Mouse (Mus musculus): Measurements from ENCODE around the gene Cacna1c. TPM values are rescaled to one million over a fixed set of nuclear protein-coding genes. Genes with fewer than 3 reads are reported as not detected.

Gene Cacna1c
- polyA plus RNA-seq, 1 experiment from 2014 or later = 4.7 TPM

DNA sequence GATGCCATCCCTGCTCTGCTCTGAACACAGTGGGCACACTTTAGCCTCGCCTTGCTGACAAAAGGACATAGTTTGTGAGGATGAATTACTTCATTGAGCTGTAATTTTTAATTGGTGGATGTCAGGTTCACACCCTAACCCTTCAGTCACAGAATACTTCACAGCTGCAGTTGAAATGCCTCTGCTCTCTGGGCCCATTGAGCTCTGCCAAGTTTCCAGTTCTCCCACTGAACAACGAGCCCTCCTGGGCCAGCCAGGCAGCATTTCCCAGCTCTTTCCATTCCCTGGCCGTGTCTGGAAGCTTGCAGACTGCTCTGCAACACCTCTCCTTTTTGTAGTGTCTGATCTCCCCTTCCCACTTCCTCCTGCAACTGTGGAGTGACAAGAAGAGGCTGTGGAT lies 457.6 kb downstream of the Cacna1c start:
- 44% methylated on average over 3 of the region's 3 CpGs for WGBS
- peaks cover 8% of the 10 kb centered on the region for H3K36me3 ChIP-seq (ENCODE audit: control insufficient read depth, insufficient read depth, low read length)
- H3K9ac ChIP-seq (ENCODE audit: low read depth, low read length) = no peak overlapping the region
- H3K27me3 ChIP-seq (replicated peaks; ENCODE audit: control insufficient read depth, insufficient read depth, low read length) = no peaks in the 10 kb centered on the region
- ATAC-seq = no peak
- no peak overlapping the region for H3K27ac ChIP-seq (ENCODE audit: low read depth, low read length)
- no peak overlapping the region for H3K4me2 ChIP-seq (ENCODE audit: low read length)
- H3K4me1 ChIP-seq (ENCODE audit: control insufficient read depth, insufficient read depth, low read depth, low read length) = peaks cover 7% of the 10 kb centered on the region; the same call in 1 of the 2 replicates
- H3K4me3 ChIP-seq (ENCODE audit: low read length) = no peak overlapping the region
- H3K9me3 ChIP-seq (ENCODE audit: control insufficient read depth, low read length) = no peaks in the 10 kb centered on the region

DNA sequence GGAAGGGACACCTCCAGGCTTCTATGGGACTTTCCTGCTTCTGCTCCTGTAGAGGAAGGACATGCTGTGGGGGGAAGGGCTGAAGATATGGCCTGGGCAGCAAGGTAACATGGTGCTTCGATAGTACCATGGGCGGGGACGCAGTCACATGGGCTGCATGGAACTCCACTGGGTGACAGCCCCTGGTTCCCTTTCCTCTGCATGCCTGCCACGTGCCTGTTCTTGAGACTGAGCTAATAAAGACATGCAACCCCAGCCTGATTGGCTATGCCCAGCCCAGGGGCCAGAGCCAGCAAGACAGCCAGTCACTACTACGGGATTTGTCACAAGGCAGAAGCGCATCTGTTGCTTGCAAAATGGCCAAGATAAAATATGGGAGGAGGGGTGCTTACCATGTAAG lies 459.1 kb downstream of the Cacna1c start:
- peaks cover 8% of the 10 kb centered on the region for H3K36me3 ChIP-seq (ENCODE audit: control insufficient read depth, insufficient read depth, low read length)
- H3K9me3 ChIP-seq (ENCODE audit: control insufficient read depth, low read length) = no peaks in the 10 kb centered on the region
- no peak overlapping the region for H3K4me2 ChIP-seq (ENCODE audit: low read length)
- H3K27ac ChIP-seq (ENCODE audit: low read depth, low read length) = no peak overlapping the region
- WGBS = 80% methylated on average over 6 of the region's 6 CpGs
- peaks cover 7% of the 10 kb centered on the region; the same call in 1 of the 2 replicates for H3K4me1 ChIP-seq (ENCODE audit: control insufficient read depth, insufficient read depth, low read depth, low read length)
- ATAC-seq = peak; percentile 42; the same call in 1 of the 2 replicates
- H3K27me3 ChIP-seq (replicated peaks; ENCODE audit: control insufficient read depth, insufficient read depth, low read length) = no peaks in the 10 kb centered on the region
- no peak overlapping the region for H3K9ac ChIP-seq (ENCODE audit: low read depth, low read length)
- H3K4me3 ChIP-seq (ENCODE audit: low read length) = no peak overlapping the region

GRCm38 (mm10) chr6:118736491-118736890 lies 459.7 kb downstream of the Cacna1c start:
- H3K27ac ChIP-seq (ENCODE audit: low read depth, low read length) = no peak overlapping the region
- no peak for ATAC-seq

DNA sequence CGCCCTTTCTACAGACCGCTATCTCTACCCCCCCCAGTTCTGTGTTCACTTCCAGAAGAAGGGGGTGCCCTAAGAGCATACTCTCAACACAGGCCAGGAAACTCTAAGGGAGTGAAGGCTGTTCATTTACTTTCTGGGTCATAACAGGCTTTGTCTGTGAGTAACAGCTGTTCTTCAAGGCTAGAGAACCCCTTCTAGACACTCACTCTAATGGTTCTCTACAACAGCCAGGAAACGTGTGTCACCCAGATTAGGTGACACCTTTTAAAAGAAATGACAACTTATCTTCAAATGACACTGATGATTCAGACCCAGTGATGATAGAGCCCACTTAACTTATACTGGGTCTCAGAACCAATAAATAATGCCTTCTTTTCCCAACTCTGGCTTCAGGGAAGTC lies 461.1 kb downstream of the Cacna1c start:
- Histone ChIP-seq H3K27me3 (replicated peaks; ENCODE audit: control insufficient read depth, insufficient read depth, low read length) (no peaks in the 10 kb centered on the region), H3K4me1 (ENCODE audit: control insufficient read depth, insufficient read depth, low read depth, low read length) (peaks cover 7% of the 10 kb centered on the region; the same call in 1 of the 2 replicates), H3K4me3 (ENCODE audit: low read length) (no peak overlapping the region), H3K36me3 (ENCODE audit: control insufficient read depth, insufficient read depth, low read length) (peaks cover 11% of the 10 kb centered on the region), H3K9me3 (ENCODE audit: control insufficient read depth, low read length) (no peaks in the 10 kb centered on the region), H3K9ac (ENCODE audit: low read depth, low read length) (no peak overlapping the region), H3K4me2 (ENCODE audit: low read length) (no peak overlapping the region), H3K27ac (ENCODE audit: low read depth, low read length) (no peak overlapping the region)
- 99% methylated on average over 3 of the region's 3 CpGs for WGBS
- no peak for ATAC-seq

More at GRCm38 (mm10) chr6:118736491-118736890, 459.7 kb downstream of the Cacna1c start:
- Histone ChIP-seq H3K4me1 (ENCODE audit: control insufficient read depth, insufficient read depth, low read depth, low read length) (peaks cover 7% of the 10 kb centered on the region; the same call in 1 of the 2 replicates), H3K27me3 (replicated peaks; ENCODE audit: control insufficient read depth, insufficient read depth, low read length) (no peaks in the 10 kb centered on the region), H3K4me2 (ENCODE audit: low read length) (no peak overlapping the region), H3K9me3 (ENCODE audit: control insufficient read depth, low read length) (no peaks in the 10 kb centered on the region), H3K4me3 (ENCODE audit: low read length) (no peak overlapping the region), H3K9ac (ENCODE audit: low read depth, low read length) (no peak overlapping the region), H3K36me3 (ENCODE audit: control insufficient read depth, insufficient read depth, low read length) (peaks cover 8% of the 10 kb centered on the region)
- 77% methylated on average over 7 of the region's 7 CpGs for WGBS

- Histone ChIP-seq H3K27me3 (replicated peaks; ENCODE audit: control insufficient read depth, insufficient read depth, low read length) (no peaks in the 10 kb centered on the region), H3K4me2 (ENCODE audit: low read length) (no peak overlapping the region), H3K9me3 (ENCODE audit: control insufficient read depth, low read length) (no peaks in the 10 kb centered on the region; the same call in 1 of the 2 replicates), H3K4me3 (ENCODE audit: low read length) (no peak overlapping the region), H3K9ac (ENCODE audit: low read depth, low read length) (no peak overlapping the region), H3K4me1 (ENCODE audit: control insufficient read depth, insufficient read depth, low read depth, low read length) (0 out of 2 replicates have a peak, but pooled peaks cover 2% of the 10 kb centered on the region), H3K27ac (ENCODE audit: low read depth, low read length) (no peak overlapping the region), H3K36me3 (ENCODE audit: control insufficient read depth, insufficient read depth, low read length) (peaks cover 14% of the 10 kb centered on the region)
- no peak for ATAC-seq
- WGBS = 93% methylated on average over 3 of the region's 3 CpGs
These were observed 464.3 kb downstream of the Cacna1c start for GRCm38 (mm10) chr6:118731937-118732336.

DNA sequence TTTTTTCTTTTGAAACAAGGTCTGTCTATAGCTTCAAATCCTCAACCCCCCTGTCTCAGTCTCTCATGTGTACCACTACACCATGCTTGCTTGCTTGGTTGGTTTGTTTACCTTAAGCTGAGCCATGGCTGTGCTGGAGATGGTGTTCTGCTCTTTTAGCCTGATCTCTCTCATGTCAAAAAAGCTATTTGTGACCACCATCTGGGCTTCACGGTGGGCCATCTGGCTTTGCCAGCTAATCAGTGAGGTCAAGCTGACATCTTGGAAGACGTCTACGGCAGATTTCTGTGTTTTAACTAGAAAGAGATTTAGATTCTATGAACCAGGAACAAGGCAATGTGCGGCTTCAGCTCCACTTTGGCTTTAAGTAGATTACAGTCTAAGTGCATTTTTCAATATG lies 471.3 kb downstream of the Cacna1c start:
- Histone ChIP-seq H3K27ac (ENCODE audit: low read depth, low read length) (peak overlapping the region; percentile 18; the same call in 1 of the 2 replicates), H3K27me3 (replicated peaks; ENCODE audit: control insufficient read depth, insufficient read depth, low read length) (no peaks in the 10 kb centered on the region), H3K9ac (ENCODE audit: low read depth, low read length) (no peak overlapping the region), H3K9me3 (ENCODE audit: control insufficient read depth, low read length) (no peaks in the 10 kb centered on the region; the same call in 1 of the 2 replicates), H3K36me3 (ENCODE audit: control insufficient read depth, insufficient read depth, low read length) (peaks cover under 1% of the 10 kb centered on the region; the same call in 1 of the 2 replicates), H3K4me1 (ENCODE audit: control insufficient read depth, insufficient read depth, low read depth, low read length) (peaks cover 2% of the 10 kb centered on the region), H3K4me3 (ENCODE audit: low read length) (no peak overlapping the region), H3K4me2 (ENCODE audit: low read length) (no peak overlapping the region)
- peak; percentile 48; the same call in 1 of the 2 replicates for ATAC-seq
- WGBS = 52% methylated on average over 4 of the region's 4 CpGs

DNA sequence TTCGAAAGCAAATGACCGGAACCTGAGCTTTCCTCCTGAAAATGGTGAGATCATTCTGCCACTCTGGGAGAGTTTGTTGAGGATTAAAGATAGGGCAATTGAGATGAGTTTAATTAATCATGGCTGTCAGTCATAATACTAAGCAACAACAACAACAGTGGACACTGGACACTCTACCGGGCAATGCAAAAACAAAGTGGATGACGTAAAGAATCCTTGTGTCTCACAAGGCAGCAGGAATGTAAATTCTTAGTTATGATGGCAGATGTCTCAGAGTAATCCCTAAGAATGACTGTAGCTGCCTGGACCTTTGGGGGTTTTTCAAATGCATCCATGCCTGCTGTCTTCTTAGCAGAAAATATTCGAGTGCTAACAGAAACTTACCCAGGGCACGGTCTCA lies 471.8 kb downstream of the Cacna1c start:
- H3K36me3 ChIP-seq (ENCODE audit: control insufficient read depth, insufficient read depth, low read length) = no peaks in the 10 kb centered on the region
- no peak overlapping the region; the same call in 1 of the 2 replicates for H3K27ac ChIP-seq (ENCODE audit: low read depth, low read length)
- no peaks in the 10 kb centered on the region for H3K9me3 ChIP-seq (ENCODE audit: control insufficient read depth, low read length)
- H3K4me1 ChIP-seq (ENCODE audit: control insufficient read depth, insufficient read depth, low read depth, low read length) = peaks cover 6% of the 10 kb centered on the region
- no peak for ATAC-seq
- H3K9ac ChIP-seq (ENCODE audit: low read depth, low read length) = no peak overlapping the region
- no peak overlapping the region for H3K4me3 ChIP-seq (ENCODE audit: low read length)
- WGBS = 76% methylated on average over 6 of the region's 6 CpGs
- H3K27me3 ChIP-seq (replicated peaks; ENCODE audit: control insufficient read depth, insufficient read depth, low read length) = no peaks in the 10 kb centered on the region
- H3K4me2 ChIP-seq (ENCODE audit: low read length) = no peak overlapping the region

- no peak for ATAC-seq
- H3K9ac ChIP-seq (ENCODE audit: low read depth, low read length) = no peak overlapping the region
- no peaks in the 10 kb centered on the region for H3K36me3 ChIP-seq (ENCODE audit: control insufficient read depth, insufficient read depth, low read length)
- H3K9me3 ChIP-seq (ENCODE audit: control insufficient read depth, low read length) = no peaks in the 10 kb centered on the region
- no peak overlapping the region for H3K4me2 ChIP-seq (ENCODE audit: low read length)
- H3K27ac ChIP-seq (ENCODE audit: low read depth, low read length) = no peak overlapping the region
- H3K27me3 ChIP-seq (replicated peaks; ENCODE audit: control insufficient read depth, insufficient read depth, low read length) = no peaks in the 10 kb centered on the region
- H3K4me3 ChIP-seq (ENCODE audit: low read length) = no peak overlapping the region
- H3K4me1 ChIP-seq (ENCODE audit: control insufficient read depth, insufficient read depth, low read depth, low read length) = peaks cover 9% of the 10 kb centered on the region
- 54% methylated on average over 6 of the region's 6 CpGs for WGBS
These were observed 473.9 kb downstream of the Cacna1c start for GRCm38 (mm10) chr6:118722336-118722735.

GRCm38 (mm10) chr6:118719486-118719885 lies 476.7 kb downstream of the Cacna1c start:
- Histone ChIP-seq H3K9me3 (ENCODE audit: control insufficient read depth, low read length) (no peaks in the 10 kb centered on the region), H3K4me3 (ENCODE audit: low read length) (no peak overlapping the region), H3K9ac (ENCODE audit: low read depth, low read length) (no peak overlapping the region), H3K27ac (ENCODE audit: low read depth, low read length) (no peak overlapping the region), H3K4me1 (ENCODE audit: control insufficient read depth, insufficient read depth, low read depth, low read length) (peaks cover 6% of the 10 kb centered on the region), H3K27me3 (replicated peaks; ENCODE audit: control insufficient read depth, insufficient read depth, low read length) (no peaks in the 10 kb centered on the region), H3K36me3 (ENCODE audit: control insufficient read depth, insufficient read depth, low read length) (no peaks in the 10 kb centered on the region), H3K4me2 (ENCODE audit: low read length) (no peak overlapping the region)
- whole genome bisulfite sequencing = 50% methylated on average over 1 of the region's 1 CpGs
- no peak for ATAC-seq

All from hindbrain, embryonic 16.5 days (tissue).